Mouse (Mus musculus): ENCODE measurements around the gene Rabepk. TPM values are rescaled to one million over a fixed set of nuclear protein-coding genes. Genes with fewer than 3 reads are reported as not detected.

Rabepk gene
- polyA plus RNA-seq, 1 experiment from 2014 or later: 23.4 TPM

DNA sequence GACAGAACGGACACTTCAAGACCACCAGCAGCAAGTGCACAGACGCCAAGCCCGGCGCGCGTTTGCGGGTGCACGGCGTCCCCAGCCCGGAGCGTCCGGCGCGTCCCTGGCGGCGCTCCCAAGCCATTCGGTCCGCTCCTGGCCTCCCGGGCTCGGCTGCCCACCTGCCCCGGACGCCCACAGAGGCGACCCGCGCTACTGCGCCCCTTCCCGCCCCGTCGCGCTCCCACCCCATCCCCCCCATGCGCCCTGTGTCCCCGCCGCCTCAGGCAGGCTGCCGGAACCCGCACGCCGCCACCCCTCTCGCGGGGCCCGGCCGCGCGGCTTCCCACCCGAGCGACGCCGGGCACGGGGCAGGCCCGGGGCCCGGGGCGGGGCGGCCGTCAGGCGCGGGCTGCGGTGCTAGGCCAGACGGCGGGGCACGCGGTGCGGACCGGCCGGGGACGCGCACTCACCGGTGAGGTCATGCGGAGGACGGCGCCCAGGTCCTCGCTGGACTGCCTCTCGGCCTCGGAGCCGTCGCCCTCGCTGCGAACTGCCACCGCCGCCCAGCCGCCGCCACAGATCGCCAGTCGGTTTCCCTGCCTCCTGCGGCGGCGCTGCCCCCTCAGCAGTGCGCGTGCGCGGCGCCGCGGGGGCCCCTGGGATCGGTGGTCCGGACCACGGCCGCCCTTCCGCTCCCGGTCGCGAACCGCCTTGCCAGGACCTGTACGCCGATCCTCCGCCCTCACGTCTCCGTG is 45.7 kb downstream of the Rabepk start:
- H3K27ac ChIP-seq: peak overlapping the region; percentile 95
- H3K27me3 ChIP-seq: no peaks in the 10 kb centered on the region
- peak overlapping the region; percentile 96 for H3K9ac ChIP-seq
- H3K9me3 ChIP-seq: no peaks in the 10 kb centered on the region
- H3K4me3 ChIP-seq (replicated peaks): peak overlapping the region; percentile 85
- H3K36me3 ChIP-seq (replicated peaks): no peaks in the 10 kb centered on the region
- peak overlapping the region; percentile 66 for H3K4me2 ChIP-seq
- peak; percentile 95 for ATAC-seq (ENCODE audit: low FRiP score)
- H3K4me1 ChIP-seq: peaks cover 25% of the 10 kb centered on the region
- WGBS: under 1% methylated on average over 90 of the region's 106 CpGs

DNA sequence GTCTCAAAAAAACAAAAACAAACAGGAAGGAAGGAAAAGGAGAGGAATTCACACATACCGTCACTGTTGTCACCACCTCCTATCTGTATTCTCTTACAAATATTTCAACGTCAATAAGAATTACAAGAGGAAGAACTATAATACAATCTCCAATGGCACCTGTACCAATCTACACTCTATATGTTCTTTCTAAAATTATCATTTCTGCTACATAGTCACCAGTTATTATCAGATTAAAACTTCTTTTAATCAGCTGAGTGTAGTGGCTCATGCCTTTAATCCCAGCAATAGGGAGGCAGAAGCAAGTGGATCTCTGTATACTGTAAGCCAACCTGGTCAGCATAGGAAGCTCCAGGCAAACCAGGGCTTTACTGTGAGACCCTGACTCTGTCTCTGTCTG is 49.5 kb downstream of the Rabepk start:
- no peak for ATAC-seq (ENCODE audit: low FRiP score)
- WGBS: 81% methylated on average over 2 of the region's 2 CpGs
- H3K4me2 ChIP-seq: no peak overlapping the region

DNA sequence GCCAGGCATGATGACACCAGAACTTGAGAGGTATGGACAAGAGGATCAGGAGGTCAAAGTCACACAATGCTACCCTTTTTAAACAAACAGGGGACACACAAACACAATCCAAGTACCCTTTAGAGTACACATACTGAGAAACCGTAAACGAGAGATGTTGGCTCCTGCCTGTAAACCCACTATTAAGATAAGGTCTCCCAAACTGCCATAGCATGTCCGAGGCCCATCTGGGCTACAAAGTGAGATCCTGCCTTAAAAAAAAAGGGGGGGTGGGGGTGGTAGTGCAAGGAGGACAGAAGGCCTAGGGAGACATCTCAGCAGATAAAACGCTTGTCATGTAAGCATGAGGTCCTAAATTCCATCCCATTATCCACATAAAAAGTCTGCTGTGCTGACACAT is 51.2 kb downstream of the Rabepk start:
- Histone ChIP-seq H3K4me2 (no peak overlapping the region), H3K4me1 (peaks cover 18% of the 10 kb centered on the region), H3K27me3 (no peaks in the 10 kb centered on the region), H3K27ac (no peak overlapping the region), H3K9me3 (no peaks in the 10 kb centered on the region), H3K9ac (no peak overlapping the region), H3K4me3 (replicated peaks) (no peak overlapping the region), H3K36me3 (replicated peaks) (no peaks in the 10 kb centered on the region; the same call in 1 of the 2 replicates)
- no peak for ATAC-seq (ENCODE audit: low FRiP score)
- 98% methylated on average over 4 of the region's 4 CpGs for WGBS

More for the DNA sequence above, 49.5 kb downstream of the Rabepk start:
- no peak overlapping the region for H3K9ac ChIP-seq
- H3K9me3 ChIP-seq: no peaks in the 10 kb centered on the region
- H3K27ac ChIP-seq: no peak overlapping the region
- peaks cover 23% of the 10 kb centered on the region for H3K4me1 ChIP-seq
- no peaks in the 10 kb centered on the region for H3K27me3 ChIP-seq
- H3K4me3 ChIP-seq (replicated peaks): no peak overlapping the region
- H3K36me3 ChIP-seq (replicated peaks): no peaks in the 10 kb centered on the region

DNA sequence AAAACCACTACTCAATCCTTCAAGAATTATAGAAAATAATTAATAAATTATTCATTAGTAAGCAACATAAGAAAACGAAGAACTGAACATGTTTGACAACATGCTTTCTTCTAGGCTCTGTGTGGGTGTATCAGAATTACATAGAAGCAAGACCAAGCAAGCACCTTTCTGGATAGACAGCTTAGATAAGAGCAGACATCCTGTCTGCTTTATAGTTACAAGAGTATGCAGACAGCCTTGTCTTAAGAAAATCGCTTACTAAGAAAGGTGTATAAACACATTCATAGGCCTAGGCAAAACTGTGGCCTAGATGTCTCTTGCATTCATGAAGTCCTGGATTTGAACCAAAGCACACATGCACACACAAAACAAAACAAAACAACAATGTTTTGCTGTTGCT is 54.0 kb downstream of the Rabepk start:
- 93% methylated on average over 2 of the region's 2 CpGs for WGBS
- Histone ChIP-seq H3K4me2 (no peak overlapping the region), H3K4me3 (replicated peaks) (no peak overlapping the region), H3K27ac (no peak overlapping the region), H3K9me3 (no peaks in the 10 kb centered on the region), H3K27me3 (no peaks in the 10 kb centered on the region), H3K9ac (no peak overlapping the region), H3K4me1 (no peaks in the 10 kb centered on the region), H3K36me3 (replicated peaks) (peaks cover 5% of the 10 kb centered on the region; the same call in 1 of the 2 replicates)
- no peak for ATAC-seq (ENCODE audit: low FRiP score)

DNA sequence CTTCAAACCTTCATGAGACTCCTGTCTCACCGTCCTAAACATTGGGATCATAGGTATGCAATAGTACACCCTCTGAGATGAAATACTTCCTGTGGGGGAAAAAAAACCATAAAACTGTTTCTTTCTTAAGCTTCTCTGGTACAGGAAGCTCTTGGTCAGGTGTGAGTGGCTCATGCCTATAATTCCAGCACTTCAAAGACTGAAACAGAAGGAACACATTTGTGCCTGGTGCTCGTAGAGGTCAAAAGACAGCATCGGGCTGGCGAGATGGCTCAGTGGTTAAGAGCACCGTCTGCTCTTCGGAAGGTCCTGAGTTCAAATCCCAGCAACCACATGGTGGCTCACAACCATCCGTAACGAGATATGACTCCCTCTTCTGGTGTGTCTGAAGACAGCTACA is 55.2 kb downstream of the Rabepk start:
- H3K9ac ChIP-seq: no peak overlapping the region
- no peak overlapping the region for H3K27ac ChIP-seq
- H3K9me3 ChIP-seq: no peaks in the 10 kb centered on the region
- no peaks in the 10 kb centered on the region for H3K27me3 ChIP-seq
- no peak for ATAC-seq (ENCODE audit: low FRiP score)
- H3K4me3 ChIP-seq (replicated peaks): no peak overlapping the region
- WGBS: 97% methylated on average over 8 of the region's 8 CpGs
- H3K36me3 ChIP-seq (replicated peaks): peaks cover 5% of the 10 kb centered on the region; the same call in 1 of the 2 replicates
- H3K4me1 ChIP-seq: no peaks in the 10 kb centered on the region
- H3K4me2 ChIP-seq: no peak overlapping the region

DNA sequence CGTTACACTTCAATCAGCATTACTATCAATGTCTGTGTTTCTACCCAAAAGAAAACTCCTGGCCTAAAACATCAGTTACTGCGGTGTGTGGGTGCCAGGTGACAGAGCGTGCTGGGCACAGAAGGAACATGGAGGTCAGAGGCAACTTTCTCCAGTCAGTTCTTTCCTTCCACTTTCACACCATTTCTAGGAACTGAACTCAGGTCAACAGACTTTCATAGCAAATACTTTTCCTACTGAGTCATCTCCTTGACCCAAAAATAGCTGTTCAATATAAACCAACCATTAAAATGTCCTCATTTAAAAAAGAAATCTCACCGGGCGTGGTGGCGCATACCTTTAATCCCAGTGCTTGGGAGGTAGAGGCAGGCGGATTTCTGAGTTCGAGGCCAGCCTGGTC is 57.0 kb downstream of the Rabepk start:
- Histone ChIP-seq H3K27me3 (no peaks in the 10 kb centered on the region), H3K9me3 (no peaks in the 10 kb centered on the region), H3K4me3 (replicated peaks) (no peak overlapping the region), H3K4me1 (no peaks in the 10 kb centered on the region), H3K27ac (no peak overlapping the region), H3K36me3 (replicated peaks) (peaks cover 5% of the 10 kb centered on the region), H3K9ac (no peak overlapping the region), H3K4me2 (no peak overlapping the region)
- 97% methylated on average over 8 of the region's 8 CpGs for WGBS
- no peak for ATAC-seq (ENCODE audit: low FRiP score)

DNA sequence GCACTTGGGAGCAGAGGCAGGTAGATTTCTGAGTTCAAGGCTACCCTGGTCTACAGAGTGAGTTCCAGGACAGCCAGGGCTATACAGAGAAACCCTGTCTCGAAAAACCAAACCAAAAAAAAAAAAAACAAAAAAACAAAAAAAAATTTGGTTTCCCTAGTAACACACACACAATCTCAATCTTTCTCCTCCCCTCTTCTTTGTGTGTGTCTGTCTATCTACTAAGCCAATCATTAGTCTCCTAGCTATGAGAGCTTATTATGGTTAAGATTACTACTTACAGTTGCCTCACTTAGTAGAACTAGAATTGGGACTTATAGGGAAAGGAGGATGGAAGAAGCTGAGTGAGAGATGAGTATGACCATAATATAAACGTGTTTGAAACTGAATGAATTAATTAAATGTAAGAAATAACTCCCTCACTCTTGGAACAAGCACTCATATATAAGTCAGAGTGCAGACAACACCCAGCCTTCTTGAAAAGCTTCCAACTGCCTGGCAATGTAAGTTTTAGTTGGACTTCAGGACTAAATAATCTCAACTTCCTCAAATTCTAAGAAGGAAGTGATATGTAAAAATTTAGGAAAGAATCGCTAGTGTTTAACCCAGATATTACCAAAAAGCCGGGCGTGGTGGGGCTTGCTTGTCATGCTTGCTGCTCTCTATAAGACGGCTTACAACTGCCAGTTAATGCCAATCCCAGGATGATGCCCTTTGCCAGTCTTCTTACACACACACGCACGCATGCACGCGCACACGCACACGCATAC is 58.1 kb downstream of the Rabepk start:
- 93% methylated on average over 12 of the region's 12 CpGs for WGBS

DNA sequence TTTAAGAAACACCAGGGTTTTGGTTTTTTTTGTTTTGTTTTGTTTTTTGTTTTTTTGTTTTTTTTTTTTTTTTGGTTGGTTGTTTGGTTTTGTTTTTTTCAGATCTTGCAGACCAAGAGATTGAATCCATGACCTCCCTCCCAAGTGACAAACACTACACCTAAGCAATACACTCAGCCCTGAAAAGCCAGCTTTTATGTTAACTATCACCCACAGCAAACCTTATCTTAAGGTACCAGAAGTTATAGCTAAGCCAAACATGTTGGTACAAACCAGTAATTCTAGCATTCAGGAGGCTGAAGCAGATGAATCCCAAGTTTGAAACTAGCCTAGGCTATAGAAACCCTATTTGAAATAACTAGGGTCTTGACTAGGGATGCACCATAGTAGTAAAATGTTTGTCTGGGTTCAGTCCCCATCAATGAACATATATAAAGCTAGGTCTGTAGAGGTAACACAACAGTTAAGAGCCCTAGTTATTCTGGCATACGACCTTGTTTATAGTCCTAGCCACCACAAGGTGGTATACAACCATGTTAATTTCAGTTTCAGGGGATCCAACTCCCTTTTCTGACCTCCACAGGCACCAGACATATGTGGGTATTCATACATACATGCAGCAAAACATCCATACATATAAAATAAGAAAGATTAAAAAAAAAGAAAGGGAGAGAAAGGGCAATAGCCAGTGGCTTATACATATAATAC is 59.9 kb downstream of the Rabepk start:
- Histone ChIP-seq H3K4me3 (replicated peaks) (no peak overlapping the region), H3K4me2 (no peak overlapping the region), H3K9ac (no peak overlapping the region), H3K36me3 (replicated peaks) (peaks cover 5% of the 10 kb centered on the region), H3K4me1 (no peaks in the 10 kb centered on the region), H3K27ac (no peak overlapping the region), H3K9me3 (no peaks in the 10 kb centered on the region), H3K27me3 (no peaks in the 10 kb centered on the region)
- ATAC-seq (ENCODE audit: low FRiP score): no peak
- WGBS: 82% methylated on average over 1 of the region's 1 CpGs

More for the DNA sequence above, 58.1 kb downstream of the Rabepk start:
- no peaks in the 10 kb centered on the region for H3K27me3 ChIP-seq
- no peaks in the 10 kb centered on the region for H3K9me3 ChIP-seq
- H3K27ac ChIP-seq: no peak overlapping the region
- H3K36me3 ChIP-seq (replicated peaks): peaks cover 5% of the 10 kb centered on the region
- H3K4me2 ChIP-seq: no peak overlapping the region
- H3K9ac ChIP-seq: no peak overlapping the region
- ATAC-seq (ENCODE audit: low FRiP score): no peak
- no peaks in the 10 kb centered on the region for H3K4me1 ChIP-seq
- no peak overlapping the region for H3K4me3 ChIP-seq (replicated peaks)

DNA sequence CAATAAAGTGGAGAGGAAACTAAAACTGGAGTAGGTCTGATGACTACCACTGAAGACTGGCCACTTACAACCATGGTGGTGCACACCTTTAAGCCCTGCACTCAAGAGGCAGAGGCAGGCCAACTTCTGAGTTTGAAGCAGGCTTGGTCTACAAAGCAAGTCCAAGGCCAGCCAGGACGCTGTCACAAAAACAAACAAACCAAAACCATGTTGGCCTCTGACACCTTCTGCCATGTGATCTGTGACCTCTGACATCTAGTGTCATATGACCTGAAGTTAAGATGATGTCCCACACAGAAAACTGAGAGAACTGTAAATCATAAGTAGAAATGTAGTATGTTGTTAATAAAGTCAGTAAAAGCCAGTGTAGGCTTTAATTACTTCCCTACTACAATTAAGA is 61.8 kb downstream of the Rabepk start:
- no peaks in the 10 kb centered on the region for H3K9me3 ChIP-seq
- no peaks in the 10 kb centered on the region for H3K4me1 ChIP-seq
- 75% methylated on average over 1 of the region's 1 CpGs for WGBS
- no peak overlapping the region for H3K9ac ChIP-seq
- H3K4me3 ChIP-seq (replicated peaks): no peak overlapping the region
- H3K4me2 ChIP-seq: no peak overlapping the region
- no peaks in the 10 kb centered on the region for H3K27me3 ChIP-seq
- no peak for ATAC-seq (ENCODE audit: low FRiP score)
- peaks cover 5% of the 10 kb centered on the region; the same call in 1 of the 2 replicates for H3K36me3 ChIP-seq (replicated peaks)
- H3K27ac ChIP-seq: no peak overlapping the region

DNA sequence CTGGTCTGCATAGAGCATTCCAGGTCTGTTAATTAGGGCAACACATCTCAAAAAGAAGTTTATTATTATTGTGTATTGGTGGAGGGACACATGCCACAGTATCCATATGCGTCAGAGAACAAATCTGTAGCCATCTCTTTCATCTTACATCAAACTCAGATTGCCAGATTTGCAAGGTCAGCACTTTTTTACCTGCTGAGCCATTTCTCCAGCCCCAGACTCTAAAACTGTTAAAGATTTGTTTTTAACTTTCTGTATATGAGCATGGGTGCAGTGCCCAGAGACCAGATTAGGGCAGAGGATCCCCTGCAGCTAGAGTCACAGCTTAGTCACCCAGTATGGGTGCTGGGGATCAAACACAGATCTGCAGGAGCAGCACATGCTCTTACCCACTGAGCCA is 63.1 kb downstream of the Rabepk start:
- Histone ChIP-seq H3K4me2 (no peak overlapping the region), H3K36me3 (replicated peaks) (no peaks in the 10 kb centered on the region; the same call in 1 of the 2 replicates), H3K9me3 (no peaks in the 10 kb centered on the region), H3K9ac (no peak overlapping the region), H3K4me1 (no peaks in the 10 kb centered on the region), H3K27ac (no peak overlapping the region), H3K27me3 (no peaks in the 10 kb centered on the region), H3K4me3 (replicated peaks) (no peak overlapping the region)
- ATAC-seq (ENCODE audit: low FRiP score): no peak
- 98% methylated on average over 1 of the region's 1 CpGs for WGBS
